Mouse (Mus musculus): ENCODE measurements around the gene St6galnac4.

The St6galnac4 gene

GRCm38 (mm10) chr2:32601417-32602065 is 14.6 kb downstream of the St6galnac4 start:
- no peak for DNase-seq (ENCODE audit: low read depth, low spot score)

DNA sequence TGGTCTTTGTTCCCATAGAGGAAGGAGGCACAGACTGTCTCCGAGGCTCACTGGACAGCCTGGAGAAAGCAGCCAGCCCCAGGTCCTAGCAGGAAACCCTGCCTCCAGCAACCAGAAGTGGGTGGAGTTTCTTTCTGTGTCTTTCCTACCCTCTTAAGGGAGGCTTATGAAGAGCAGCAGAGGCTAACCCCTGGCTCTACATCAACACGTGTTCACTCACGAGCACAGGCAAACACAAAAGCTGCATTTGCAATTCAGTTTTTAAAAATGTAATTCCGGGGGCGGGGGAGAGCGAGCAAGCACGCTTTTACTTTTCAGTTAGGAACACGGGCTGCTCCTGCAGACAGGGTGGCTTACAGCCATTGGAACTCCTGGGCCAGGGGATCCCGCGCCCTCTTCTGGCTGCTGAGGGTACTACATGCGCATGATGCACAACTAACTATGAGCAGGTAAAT is 15.7 kb downstream of the St6galnac4 start:
- DNase-seq (ENCODE audit: low read depth, low spot score) = peak; percentile 93

DNA sequence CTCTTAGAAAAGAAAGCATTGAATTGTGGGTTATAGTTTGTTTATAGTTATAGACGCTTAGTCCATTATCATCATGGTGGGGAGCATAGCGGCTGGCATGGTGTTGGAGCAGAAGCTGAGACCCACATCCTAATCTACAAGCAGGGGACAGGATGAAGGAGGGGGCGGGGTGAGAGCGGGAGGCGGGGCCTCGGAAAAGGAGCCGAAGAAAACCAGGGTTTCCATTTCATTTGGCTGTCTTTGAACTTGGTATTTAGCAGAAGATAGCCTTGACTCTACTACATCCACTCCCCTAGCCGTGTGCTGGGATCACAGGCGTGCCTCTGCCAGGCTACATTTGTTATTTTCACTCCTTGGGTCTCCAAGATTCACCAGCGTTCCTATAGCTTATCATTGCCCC is 17.7 kb downstream of the St6galnac4 start:
- DNase-seq (ENCODE audit: low read depth, low spot score) = no peak

DNA sequence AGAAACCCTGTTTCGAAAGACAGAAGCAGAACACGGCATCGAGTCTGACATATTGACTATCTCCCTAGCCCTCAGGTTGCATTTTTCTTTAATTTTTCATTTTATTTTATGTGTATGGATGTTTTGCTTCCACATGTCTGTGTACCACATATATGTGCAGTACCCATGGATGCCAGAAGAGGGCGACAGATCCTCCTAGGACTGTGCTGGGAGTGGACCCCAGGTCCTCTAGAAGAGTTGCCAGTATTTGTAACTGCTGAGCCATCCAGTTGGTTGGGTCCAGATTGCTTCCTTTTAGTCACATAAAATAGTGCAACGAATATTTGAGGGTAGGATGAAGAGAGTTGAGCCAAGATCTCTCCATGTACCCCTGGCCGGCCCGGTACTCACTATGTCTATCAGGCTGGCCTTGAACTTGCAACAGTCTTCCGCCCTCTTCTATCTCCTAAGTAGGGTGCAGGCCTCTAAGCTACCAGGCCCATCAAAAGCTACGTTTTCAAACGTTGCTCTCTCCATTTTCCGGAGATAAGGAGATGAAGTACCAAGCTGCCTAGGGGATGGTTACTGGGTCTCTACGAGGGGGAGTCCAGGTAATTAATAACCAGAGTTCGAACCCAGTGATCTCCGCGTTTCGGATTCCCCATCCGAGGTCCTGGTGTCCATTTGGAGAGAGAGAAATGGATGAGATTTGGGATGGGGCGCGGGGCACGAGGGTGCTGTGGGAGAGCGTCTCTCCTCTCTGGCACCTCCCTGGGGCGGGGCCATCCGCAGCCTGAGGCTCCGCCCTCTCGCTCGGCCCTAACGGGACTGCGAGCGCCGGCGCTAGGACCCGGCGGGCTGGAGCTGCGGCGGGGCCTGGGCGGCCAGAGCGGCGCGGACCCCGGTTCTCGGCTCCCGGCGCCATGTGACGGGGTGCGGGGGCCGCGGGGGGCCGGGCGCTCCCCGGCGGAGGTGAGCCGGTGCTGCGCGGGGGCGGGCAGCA is 19.6 kb downstream of the St6galnac4 start:
- DNase-seq (ENCODE audit: low read depth, low spot score) = peak; percentile 88

- DNase-seq (ENCODE audit: low read depth, low spot score) = peak; percentile 74
Observed at GRCm38 (mm10) chr2:32607262-32607947, 20.5 kb downstream of the St6galnac4 start.

DNA sequence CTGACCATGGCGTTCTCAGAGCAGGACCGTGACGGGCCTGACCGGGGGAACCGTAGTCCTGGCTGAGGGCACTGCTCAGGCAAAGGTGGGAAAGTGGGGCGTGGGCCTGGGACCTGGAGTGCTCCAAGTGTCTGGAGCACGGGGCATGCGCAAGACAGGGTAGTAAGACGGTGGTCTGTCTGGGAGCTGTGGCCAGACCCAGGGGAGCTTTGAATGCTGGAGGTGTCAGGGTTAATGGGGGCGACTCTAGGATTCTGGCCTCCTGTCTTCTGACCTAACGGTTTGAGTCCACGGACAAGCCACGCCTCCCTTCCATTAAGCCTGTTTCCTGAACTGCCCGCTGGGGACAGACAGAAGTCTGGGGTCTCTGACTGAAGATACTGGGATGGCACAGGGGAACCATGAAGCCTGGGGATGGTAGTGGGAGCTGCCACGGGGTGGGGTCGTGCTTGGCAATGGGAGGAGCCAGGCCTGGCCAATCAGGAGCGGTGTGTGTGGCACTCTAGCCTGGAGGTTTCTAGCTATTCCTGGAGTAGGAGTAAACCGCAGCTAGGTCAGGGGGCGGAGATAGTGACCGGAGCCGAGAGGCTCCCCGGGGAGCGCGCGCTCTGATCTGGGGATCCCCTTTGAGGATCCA is 21.4 kb downstream of the St6galnac4 start:
- peak; percentile 88 for DNase-seq (ENCODE audit: low read depth, low spot score)

- peak; percentile 80 for DNase-seq (ENCODE audit: low read depth, low spot score)
Observed at GRCm38 (mm10) chr2:32608778-32609435, 22.0 kb downstream of the St6galnac4 start.

GRCm38 (mm10) chr2:32610610-32611229 is 23.8 kb downstream of the St6galnac4 start:
- peak; percentile 78 for DNase-seq (ENCODE audit: low read depth, low spot score)

- DNase-seq (ENCODE audit: low read depth, low spot score) = peak; percentile 89
Observed at GRCm38 (mm10) chr2:32612274-32612673, 25.4 kb downstream of the St6galnac4 start.

- no peak for DNase-seq (ENCODE audit: low read depth, low spot score)
Observed at GRCm38 (mm10) chr2:32617109-32617508, 30.2 kb downstream of the St6galnac4 start.

DNA sequence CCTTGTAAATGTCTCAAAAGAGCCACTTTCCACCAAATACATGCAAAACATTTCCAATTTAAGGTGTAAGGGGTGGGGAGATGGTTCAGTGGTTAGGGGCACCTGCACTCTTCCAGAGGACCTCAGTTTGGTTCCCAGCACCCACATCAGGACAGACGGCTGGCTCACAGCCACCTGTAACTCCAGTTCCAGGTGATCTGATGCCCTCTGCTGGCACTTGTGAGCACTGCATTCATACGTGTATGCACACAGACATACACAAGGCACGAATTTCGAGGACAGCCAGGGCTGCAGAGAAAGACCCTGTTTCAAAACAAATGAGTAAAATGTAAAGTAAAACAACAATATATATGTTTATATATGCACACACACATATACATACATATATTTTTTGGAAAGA is 30.7 kb downstream of the St6galnac4 start:
- DNase-seq (ENCODE audit: low read depth, low spot score) = peak; percentile 78

GRCm38 (mm10) chr2:32618051-32618450 is 31.2 kb downstream of the St6galnac4 start:
- no peak for DNase-seq (ENCODE audit: low read depth, low spot score)

GRCm38 (mm10) chr2:32620682-32621516 is 34.0 kb downstream of the St6galnac4 start:
- DNase-seq (ENCODE audit: low read depth, low spot score) = no peak

- no peak for DNase-seq (ENCODE audit: low read depth, low spot score)
Observed at GRCm38 (mm10) chr2:32621517-32621859, 34.6 kb downstream of the St6galnac4 start, which contains the start of gene Ak1. TSS of gene Ak1 (plus strand) at chr2:32621758.

- DNase-seq (ENCODE audit: low read depth, low spot score) = no peak
Observed at GRCm38 (mm10) chr2:32624111-32624748, 37.3 kb downstream of the St6galnac4 start.

GRCm38 (mm10) chr2:32625212-32625872 is 38.4 kb downstream of the St6galnac4 start:
- peak; percentile 39 for DNase-seq (ENCODE audit: low read depth, low spot score)

- no peak for DNase-seq (ENCODE audit: low read depth, low spot score)
Observed at GRCm38 (mm10) chr2:32625873-32626694, 39.2 kb downstream of the St6galnac4 start.
